ENCODE assay signal across 11 mouse cellular contexts in genomic region chr2:28037505-28038390, GRCm38 (mm10). TPM values are rescaled to one million over a fixed set of nuclear protein-coding genes. Genes with fewer than 3 reads are reported as not detected.
DNase-seq lines count a peak whose midpoint lies in the region; ATAC-seq and TF ChIP-seq lines count a peak whose summit lies in the region.
"Had no signal": no experiment of that assay in that cellular context is flagged by ENCODE, and none has a peak within 500 bp of the region (broad histone marks: within the 10 kb centered on the region; RNA-seq: fewer than 3 reads in every experiment).

No protein-coding gene starts in this region.

- H3K27me3 ChIP-seq in neural tube, embryonic 11.5 days (ENCODE audit: control insufficient read depth, insufficient read depth, low read length) = no peaks in the 10 kb centered on the region
- no peaks in the 10 kb centered on the region for H3K27me3 ChIP-seq in kidney, postnatal 0 days (ENCODE audit: insufficient read depth, low read length)
- H3K27me3 ChIP-seq: intestine, embryonic 15.5 days had no signal

- 86% methylated on average over 12 of the region's 12 CpGs for WGBS in neural tube, embryonic 11.5 days
- 54% methylated on average over 12 of the region's 12 CpGs for WGBS in kidney, postnatal 0 days

- H3K9ac ChIP-seq in neural tube, embryonic 11.5 days (ENCODE audit: low read length) = no peak overlapping the region
- H3K9ac ChIP-seq in kidney, postnatal 0 days (ENCODE audit: low read depth, low read length) = no peak overlapping the region
- H3K9ac ChIP-seq: intestine, embryonic 15.5 days had no signal

- H3K27ac ChIP-seq in neural tube, embryonic 11.5 days (ENCODE audit: low read depth, low read length) = no peak overlapping the region
- H3K27ac ChIP-seq in kidney, postnatal 0 days = no peak overlapping the region
- H3K27ac ChIP-seq: intestine, embryonic 15.5 days had no signal

- DNase-seq in gastrocnemius, postnatal 10 days = peak; percentile 7
- no peak for DNase-seq in gastrocnemius, postnatal 25 days
- peak; percentile 5 for DNase-seq in neural tube, embryonic 11.5 days (ENCODE audit: low spot score)
- DNase-seq in neural tube, embryonic 10.5 days (ENCODE audit: extremely low spot score, low spot score) = no peak
- DNase-seq in kidney, postnatal 0 days (ENCODE audit: low spot score) = peak; percentile 8
- DNase-seq in yolk sac, embryonic 10.5 days (ENCODE audit: low spot score) = no peak
- DNase-seq in thymus, postnatal 25 days = no peak

- no peaks in the 10 kb centered on the region for H3K36me3 ChIP-seq in neural tube, embryonic 11.5 days (ENCODE audit: control insufficient read depth, insufficient read depth, low read length)
- 0 out of 2 replicates have a peak, but pooled peaks cover 6% of the 10 kb centered on the region for H3K36me3 ChIP-seq in kidney, postnatal 0 days (ENCODE audit: insufficient read depth, low read length)

- no peaks in the 10 kb centered on the region for H3K4me1 ChIP-seq in neural tube, embryonic 11.5 days (ENCODE audit: control insufficient read depth, insufficient read depth, low read length)
- no peaks in the 10 kb centered on the region for H3K4me1 ChIP-seq in kidney, postnatal 0 days (replicated peaks; ENCODE audit: insufficient read depth, low read length)
- H3K4me1 ChIP-seq: intestine, embryonic 15.5 days had no signal

- H3K9me3 ChIP-seq in neural tube, embryonic 11.5 days (ENCODE audit: control insufficient read depth, low read length) = no peaks in the 10 kb centered on the region
- H3K9me3 ChIP-seq in kidney, postnatal 0 days (replicated peaks; ENCODE audit: low read length) = no peaks in the 10 kb centered on the region
- H3K9me3 ChIP-seq: intestine, embryonic 15.5 days had no signal

- no peak overlapping the region for H3K4me2 ChIP-seq in neural tube, embryonic 11.5 days (ENCODE audit: low read depth)
- no peak overlapping the region for H3K4me2 ChIP-seq in kidney, postnatal 0 days (ENCODE audit: low read length)
- H3K4me2 ChIP-seq: intestine, embryonic 15.5 days had no signal

- no peak overlapping the region for H3K4me3 ChIP-seq in neural tube, embryonic 11.5 days (ENCODE audit: low read depth, low read length)
- no peak overlapping the region for H3K4me3 ChIP-seq in kidney, postnatal 0 days (replicated peaks; ENCODE audit: low read depth, low read length)
- H3K4me3 ChIP-seq: intestine, embryonic 15.5 days had no signal

- no peak for ATAC-seq in neural tube, embryonic 11.5 days (ENCODE audit: insufficient read depth, low FRiP score, low TSS enrichment)
- no peak for ATAC-seq in kidney, postnatal 0 days (replicated peaks; ENCODE audit: low FRiP score, low read depth)
- no peak for ATAC-seq in megakaryocyte progenitor cell, adult 5-6 weeks (replicated peaks; ENCODE audit: poor library complexity)
- ATAC-seq: intestine, embryonic 15.5 days had no signal

- no peak for TF ChIP-seq CTCF in kidney, postnatal 0 days (IDR thresholded peaks at IDR 0.05; ENCODE audit: low read depth)

RNA-seq across cellular contexts. Expression of gene Fcnb, which starts 46.9 kb away (rescaled TPM):
- under 1 TPM in 1 of 2 experiments, not detected in 1; 0.45 TPM for total RNA-seq in gastrocnemius, postnatal 10 days (2021)
- not detected for total RNA-seq in gastrocnemius, postnatal 25 days (2021)
- 0.28 TPM in 1 of 2 replicates, not detected in the other for polyA plus RNA-seq in neural tube, embryonic 11.5 days (2014; fragmentation: Nextera tagmentation; extraction: Ambion mirVana)
- polyA plus RNA-seq in kidney, postnatal 0 days (2015; fragmentation: Nextera tagmentation; extraction: Ambion mirVana) = not detected in 2 replicates
- 149 and 237 TPM in 2 replicates for total RNA-seq in megakaryocyte progenitor cell, adult 5-6 weeks (2015)
- 92.7 and 139 TPM in 2 replicates for total RNA-seq in megakaryocyte progenitor cell, adult 5-6 weeks (2017)
- total RNA-seq: adrenal gland, postnatal 36 days had no signal
- polyA plus RNA-seq: urinary bladder, adult 2 months had no signal

Comparison
In these comparisons a context has a peak if more than half of its experiments do, and no peak if none do; other contexts are left out.
1. DNase-seq: peak in gastrocnemius, postnatal 10 days (single experiment), neural tube, embryonic 11.5 days (single experiment) and kidney, postnatal 0 days (single experiment); none in gastrocnemius, postnatal 25 days (single experiment), neural tube, embryonic 10.5 days (single experiment), yolk sac, embryonic 10.5 days (single experiment) and thymus, postnatal 25 days (single experiment).
2. RNA of gene Fcnb, which starts 46.9 kb away (total RNA-seq): 92.7 to 237 TPM in megakaryocyte progenitor cell, adult 5-6 weeks; 0.45 TPM in gastrocnemius, postnatal 10 days and not detected in gastrocnemius, postnatal 25 days; every median in the first group is over 10 times any median in the second.